Mouse (Mus musculus) layer of hippocampus, postnatal 14 days (tissue): ENCODE data around the gene Map3k1. TPM values are rescaled to one million over a fixed set of nuclear protein-coding genes. Genes with fewer than 3 reads are reported as not detected.

ENCODE experiments used
- DNase-seq, 2 experiments: peaks; one replicate each; pipeline ENCODE4 v3.0.0; 2021 to 2022; ENCODE audit warnings: low spot score in 2 of 2, mixed read lengths in 1 of 2
- total RNA-seq, 2 experiments: library from RNA; stranded (reverse); gene quantifications; 2 replicates each; pipeline ENCODE4 v1.2.3; 2021

The Map3k1 gene
- total RNA-seq, 2 experiments from 2014 or later = 17.7 to 18.2 TPM

DNA sequence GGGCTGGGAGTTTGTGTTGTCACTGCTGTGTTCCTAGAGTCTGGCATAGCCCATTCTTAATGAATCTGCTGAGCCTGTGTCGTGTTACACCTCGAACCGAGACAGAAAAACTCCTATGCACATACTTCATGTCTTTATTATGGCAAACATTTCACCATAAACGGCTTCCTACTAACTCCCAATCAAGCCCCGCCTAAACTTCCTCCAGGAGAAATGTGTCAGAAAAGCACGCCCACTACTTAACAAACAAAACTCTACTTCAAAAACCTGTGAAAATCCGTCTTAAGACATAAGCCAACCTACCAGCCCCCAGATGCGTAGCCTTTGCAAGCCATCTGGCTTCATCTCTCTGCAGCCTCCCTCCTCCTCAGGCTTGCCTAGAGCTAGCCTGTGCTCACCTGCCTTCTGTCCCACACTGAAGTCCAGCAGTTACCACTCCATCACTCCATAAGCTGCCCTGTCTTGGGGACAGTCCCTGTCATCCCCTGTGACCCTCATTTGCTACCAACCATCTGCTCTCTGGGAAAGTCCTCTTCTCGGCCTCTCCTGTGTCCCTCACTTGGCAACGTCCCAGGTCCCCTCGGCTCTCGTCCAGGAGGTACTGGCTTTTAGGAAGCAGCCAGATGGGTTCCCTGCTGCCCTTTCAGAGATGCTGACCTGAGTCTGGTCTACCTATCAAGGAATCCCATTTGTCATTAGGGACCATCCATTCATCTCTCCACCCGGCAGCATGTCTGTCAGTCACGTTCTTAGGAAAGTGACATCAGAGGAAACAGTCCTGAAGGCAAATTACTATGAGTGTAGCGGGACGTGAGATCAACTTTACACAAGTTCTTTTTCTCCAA, 16.4 kb downstream of the Map3k1 start:
- no peak for DNase-seq

DNA sequence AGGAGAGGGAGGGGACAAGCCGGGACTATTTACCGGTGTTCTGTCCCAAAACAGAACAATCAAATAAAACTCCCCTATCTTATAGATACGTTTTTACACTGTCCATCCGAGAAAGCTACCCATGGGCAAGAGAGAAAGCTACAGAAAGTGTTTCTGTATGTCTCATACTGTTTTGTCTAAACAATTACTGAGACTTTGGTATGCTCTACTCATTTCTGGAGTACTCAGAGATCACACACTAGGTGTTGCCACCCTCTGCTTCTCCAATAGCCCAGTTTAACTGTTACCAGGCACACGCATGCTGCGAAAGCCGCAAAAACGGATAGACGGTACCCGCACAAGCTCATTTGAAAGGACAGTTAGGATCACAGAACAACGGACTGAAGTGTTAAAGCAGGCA, 17.2 kb downstream of the Map3k1 start:
- no peak for DNase-seq

DNA sequence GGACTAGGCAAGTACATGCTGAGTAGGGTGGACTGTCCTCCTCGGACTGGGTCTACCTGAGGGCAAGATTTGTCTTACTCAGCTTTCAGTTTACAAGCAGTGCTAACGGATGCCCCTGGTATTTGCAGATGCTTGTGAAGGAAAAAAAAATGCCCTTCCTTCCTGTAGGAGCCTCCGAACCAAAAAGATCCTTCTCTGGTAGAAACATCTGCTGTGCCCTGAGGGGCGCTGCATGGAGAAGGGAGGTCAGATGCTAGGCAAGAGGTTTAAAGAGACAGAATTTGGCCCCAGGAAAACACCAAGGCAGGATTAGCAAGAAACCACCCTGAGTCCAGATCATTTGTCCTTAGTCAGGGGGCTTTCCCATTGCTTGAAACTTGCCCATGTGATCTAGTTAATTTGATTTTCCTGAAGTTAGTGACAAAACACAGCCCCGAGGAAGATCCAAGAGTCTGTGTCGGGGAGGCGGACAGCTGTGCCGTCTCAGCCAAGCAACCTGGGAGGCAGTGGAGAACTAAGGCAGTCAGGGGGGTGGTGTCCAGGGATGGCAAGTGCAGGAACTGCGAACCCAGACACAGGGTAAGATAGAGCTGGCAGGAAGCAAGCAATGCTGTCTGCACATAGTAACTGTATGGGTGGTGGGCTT, 19.2 kb downstream of the Map3k1 start:
- no peak for DNase-seq

DNA sequence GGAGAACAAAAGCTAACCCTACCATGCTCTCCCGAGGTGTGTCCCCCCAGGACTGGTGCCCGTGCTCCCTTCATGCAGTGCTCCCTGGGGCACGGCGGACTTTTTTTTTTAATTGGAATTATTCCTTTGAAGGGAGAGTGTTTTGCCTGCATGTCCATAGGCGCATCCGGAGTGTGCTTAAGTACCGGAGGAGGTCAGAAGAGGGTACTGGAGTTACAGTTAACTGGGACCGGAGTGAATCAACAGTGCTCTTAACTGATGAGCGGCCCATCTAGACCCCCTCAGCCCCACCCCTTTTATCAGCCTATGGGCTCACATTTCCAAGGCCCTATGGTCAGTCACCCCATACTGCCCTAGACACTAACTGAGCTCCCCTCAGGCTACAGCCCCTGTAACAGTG, 19.9 kb downstream of the Map3k1 start:
- DNase-seq = no peak

DNA sequence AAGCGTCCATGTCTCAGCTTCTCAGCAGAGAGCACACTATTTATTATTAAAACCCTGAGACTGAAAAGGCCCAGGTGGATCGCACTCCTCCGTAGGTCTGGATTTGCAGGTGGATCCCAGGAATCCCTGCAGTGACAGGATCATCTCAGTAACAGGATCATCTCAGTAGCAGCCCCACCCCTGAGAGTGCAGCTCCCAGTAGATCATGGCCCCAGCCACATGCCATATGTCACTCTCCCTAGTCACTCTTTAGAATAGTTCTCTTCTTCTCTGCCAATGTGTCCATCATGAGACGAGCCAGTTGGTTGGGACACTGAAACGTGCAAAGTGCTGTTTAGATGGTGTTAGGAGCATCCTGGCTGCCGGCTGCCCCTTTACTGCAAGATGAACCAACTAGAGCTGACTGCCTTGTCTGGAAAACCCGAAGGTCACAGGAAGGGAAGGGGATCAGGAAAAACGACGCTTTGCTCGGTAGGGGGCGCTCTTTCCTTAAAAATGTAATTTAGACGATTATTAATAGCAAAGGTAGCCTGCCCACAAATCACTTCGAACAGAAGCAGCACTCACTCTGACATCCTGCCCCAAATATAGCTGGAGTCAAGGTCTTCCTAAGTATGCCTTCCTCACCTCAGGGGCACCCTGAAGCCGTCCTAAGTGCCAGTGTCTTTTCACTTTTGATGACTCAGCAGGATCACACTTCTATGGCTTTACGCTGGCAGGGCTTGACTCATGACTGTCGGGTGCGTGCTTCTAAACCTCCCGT, 20.8 kb downstream of the Map3k1 start:
- DNase-seq = peak; percentile 74 to 83

DNA sequence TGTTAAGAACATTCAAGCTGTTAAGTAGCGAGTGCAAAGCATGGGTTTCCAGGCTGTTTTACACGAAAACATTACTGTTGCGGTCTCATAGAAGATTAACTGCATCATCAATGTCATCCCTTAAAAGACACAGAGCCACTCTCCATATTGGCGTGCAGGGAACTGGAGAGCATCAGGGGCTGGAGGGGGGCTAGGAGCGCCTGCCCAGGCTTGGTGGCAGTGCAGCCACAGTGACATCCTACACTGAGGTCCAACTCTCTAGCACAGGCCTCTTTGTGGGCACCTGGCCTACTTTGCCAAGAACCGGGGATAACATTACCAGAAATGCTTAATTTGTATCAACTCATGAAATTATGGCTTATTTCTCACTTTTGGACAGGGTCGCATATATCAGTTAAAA, 22.2 kb downstream of the Map3k1 start:
- DNase-seq = no peak

DNA sequence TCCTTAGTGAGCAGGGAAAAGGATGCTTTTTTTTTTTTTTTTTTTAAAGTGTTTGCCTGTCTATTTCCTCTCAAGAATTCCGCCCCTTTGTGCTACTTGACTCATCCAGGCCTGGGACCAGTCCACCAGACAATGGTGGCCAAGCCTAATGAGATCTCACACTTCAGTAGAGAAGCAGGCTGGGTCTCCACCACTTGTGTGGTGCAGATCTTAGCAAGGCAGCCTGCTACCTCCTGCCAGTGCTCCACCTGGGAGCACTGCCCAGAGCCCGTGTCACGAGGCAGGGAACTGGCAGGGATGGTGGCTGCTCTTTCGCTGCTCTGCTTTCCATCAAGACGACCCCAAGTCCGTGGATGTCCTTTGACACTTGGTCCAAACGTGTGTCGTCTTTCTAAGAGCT, 25.3 kb downstream of the Map3k1 start:
- DNase-seq = no peak

DNA sequence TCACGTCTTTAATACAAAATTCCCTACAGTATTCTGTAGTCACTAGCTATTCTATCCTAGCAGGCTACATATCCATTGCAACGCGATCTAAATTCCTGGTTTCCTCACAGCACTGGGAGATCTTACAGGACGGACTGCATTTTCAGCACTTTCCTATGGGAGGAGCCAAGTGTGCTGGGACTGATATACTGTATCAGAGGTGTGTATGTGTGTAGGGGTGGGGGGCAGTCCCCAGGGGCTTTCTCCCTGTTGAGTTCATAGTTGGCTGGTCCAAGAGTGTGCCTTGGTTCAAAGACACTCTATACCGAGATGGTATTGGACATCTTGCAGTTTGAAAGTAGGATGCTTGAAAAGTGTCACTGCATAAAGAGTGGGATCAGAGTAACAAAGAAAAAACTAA, 29.3 kb downstream of the Map3k1 start:
- no peak for DNase-seq

DNA sequence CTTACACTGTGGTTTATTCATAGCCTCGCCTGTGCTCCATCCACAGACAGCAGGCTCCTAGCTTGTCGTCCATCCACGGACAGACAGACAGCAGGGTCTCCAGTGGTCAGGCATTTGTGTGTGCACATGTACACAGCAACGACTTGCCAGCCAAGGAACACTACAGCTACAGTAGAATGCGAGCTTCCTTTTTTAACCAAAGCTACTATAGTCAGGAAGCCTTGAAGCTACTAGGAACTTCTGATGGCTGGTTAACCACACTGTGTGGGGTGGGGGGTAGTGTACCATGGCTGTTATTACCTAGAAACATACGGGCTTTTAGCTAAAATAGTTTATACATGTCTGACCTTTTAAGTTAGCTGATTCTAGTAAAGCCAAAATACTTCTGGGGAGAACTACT, 30.2 kb downstream of the Map3k1 start:
- DNase-seq = no peak

DNA sequence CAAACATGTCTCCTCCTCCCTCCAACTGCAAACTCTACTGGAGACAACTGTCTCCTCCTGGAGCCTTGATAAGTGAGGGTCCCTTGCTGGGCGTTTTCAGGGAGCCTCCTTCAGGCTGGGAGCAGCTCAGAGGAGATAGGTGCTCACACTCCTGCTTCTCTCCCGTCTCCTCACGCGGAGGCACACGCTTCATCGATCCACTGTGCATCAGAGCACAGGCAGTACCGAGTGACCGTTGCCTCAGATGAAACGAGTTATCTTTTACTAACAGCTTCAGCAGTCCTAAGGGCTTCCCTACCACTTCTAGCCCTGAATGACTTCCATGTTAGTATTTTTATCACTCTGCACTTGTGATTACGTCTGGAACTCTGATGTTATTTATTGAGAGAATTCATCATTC, 30.9 kb downstream of the Map3k1 start:
- no peak for DNase-seq

DNA sequence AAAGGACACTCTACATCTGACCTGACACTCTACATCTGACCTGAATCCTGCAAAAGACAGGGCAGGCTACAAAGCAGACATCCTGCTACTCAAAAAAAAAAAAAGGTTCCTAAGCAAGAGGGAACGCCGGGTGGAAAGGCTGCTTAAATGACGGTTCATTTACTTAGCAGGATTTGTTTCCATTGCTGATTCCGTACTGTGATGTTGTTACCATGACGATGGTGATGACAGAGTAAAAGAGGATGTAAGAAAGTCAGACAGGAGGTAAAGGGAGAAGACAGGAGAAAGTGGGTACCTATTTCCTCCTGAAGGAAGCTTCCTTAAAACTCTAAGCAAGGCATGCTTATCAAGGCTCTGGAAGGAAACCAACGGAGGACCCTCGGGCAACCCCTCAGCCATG, 31.6 kb downstream of the Map3k1 start:
- DNase-seq = no peak

DNA sequence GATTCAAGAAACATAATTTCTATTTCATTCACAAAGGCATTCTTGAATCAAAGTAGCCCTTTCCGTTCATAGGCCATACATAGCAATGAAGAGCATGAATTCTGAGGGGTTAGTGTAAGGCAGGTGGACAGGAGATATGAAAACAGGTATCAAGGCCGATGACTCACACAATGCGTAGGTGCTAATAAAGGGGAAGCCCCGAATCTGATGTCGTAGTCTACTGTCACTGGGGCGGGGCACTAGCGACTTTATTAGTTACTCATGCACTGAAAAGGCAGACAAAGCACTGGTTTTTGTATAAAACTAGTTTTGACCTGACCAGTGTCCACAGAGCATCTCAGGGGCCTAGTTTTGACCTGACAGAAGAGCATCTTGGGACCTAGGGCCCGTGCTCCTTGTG, 36.7 kb downstream of the Map3k1 start:
- DNase-seq = no peak

DNA sequence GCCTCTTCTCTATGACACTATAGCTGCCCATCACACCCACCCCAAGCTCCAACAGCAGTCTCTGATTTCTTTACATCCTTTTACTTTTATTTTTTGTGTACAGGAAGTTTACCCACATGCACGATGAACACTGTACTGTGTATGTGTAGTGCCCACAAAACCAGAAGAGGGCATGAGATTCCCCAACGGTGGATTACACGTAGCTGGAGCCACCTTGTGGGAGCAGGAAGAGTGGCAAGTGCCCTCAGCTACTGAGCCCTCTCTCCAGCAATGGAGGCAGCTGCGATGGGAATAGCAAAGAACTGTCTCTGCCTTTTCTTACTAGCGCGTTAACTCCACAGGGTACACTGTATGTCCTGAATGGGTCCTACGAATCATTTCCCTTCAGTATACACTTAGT, 37.6 kb downstream of the Map3k1 start:
- DNase-seq = peak; percentile 46 to 75

DNA sequence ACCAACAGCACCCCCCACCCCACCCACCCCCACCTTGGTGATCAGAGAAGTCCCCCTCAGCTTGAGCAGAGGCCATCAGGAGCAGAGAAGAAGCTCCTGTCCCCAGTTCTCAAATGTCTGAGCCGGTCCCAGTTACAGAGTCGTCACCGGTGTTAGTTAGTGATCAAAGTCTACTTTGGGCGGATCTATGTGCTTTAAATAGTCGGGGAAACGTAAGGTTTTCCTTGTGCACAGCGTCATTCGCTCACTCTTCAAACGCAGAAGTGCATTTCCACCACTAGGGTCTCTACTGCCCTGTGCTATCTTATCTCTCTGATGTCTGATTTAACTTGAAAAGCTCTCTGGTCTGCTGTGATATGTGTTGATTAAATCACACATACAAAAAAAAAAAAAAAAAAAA, 38.0 kb downstream of the Map3k1 start:
- no peak for DNase-seq

DNA sequence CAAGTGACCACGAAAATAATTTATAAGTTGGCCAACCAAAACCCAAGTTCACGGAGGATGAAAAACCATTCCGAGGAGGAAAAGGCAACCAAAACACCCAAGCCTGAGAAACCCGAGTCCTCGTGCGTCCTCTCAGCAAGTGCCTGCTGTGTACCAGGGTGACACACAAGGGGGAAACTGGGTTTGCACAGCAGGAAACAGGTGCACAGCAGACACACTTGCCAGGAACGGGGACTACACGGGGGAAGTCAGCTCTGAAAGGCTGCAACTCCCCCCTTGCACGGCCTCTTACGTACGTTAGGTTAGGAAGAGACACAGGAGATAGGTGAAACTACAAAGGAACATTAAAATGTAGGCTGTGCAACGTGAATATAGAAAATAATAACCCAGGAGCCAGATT, 46.3 kb downstream of the Map3k1 start:
- DNase-seq = no peak

DNA sequence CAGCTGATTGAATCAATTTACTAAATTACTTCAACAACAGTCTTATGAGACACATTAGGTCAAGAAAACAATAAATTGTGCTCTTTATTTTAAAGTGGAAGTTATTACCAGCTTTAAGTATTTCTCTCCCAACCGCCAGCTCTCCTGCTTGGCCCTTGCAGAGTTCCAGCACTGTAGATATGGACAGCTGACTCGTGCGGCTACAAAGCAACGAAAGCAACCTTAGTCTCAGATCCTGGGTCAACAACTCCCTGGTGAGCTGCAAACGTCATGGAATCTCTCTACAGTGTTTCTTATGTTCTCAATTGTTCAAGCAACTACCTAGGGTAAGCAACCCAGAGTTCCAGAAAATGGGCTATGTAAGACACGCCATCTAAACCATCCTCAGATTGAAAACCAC, 51.8 kb downstream of the Map3k1 start:
- no peak for DNase-seq

DNA sequence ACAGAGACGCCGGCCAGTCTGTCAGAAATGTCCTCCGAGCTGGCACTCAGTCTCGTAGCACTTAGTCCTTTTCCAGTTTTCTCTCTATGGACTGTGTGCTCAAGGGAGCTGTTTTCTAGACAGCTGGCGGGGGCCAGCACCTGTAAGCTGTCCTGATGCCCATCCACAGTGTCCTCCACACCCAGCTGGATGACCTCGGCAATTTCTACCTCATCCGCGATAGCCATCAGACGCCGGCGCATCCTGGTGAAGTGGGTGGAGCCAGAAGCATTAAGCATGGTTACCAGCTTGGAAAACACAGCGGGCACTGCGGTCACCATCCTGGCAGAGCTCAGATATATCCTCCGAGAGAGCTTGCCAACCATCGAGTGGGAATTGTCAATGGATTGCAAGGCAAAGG, 52.9 kb downstream of the Map3k1 start:
- no peak for DNase-seq

DNA sequence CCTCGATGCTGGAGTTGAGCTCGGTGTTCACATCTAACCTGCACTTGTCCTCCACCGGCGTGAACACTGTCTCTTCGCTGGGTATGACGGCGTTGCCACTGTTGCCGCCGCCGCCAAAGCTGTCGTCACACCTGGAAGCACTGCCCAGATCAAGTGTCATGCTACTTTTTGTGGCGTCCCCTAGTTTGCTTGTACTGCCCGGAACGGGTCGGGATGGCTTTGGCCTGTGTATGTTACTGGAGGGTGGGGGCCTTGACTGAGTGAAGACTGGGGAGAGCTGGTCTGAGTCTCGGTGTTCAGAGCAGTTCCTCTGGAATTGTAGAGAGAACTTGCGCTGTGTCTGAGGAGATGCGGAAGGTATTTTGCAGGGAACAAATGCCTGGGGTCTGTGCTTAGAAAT, 53.4 kb downstream of the Map3k1 start:
- DNase-seq = no peak

DNA sequence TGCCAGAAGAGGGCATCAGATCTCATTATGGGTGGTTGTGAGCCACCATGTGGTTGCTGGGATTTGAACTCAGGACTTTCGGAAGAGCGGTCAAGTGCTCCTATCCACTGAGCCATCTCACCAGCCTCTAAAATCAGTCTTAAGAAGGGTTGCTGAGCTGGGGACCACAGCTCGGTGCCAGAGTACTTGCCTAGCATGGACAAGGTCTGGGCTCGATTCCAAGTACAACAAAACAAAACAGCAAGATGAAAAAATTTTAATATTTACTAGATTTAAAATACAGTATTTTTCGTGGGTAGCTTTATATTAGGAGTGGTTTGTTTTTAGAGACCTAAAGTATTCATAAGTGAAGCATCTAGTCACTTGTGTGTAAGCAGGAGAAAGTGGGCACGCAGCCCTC, 55.5 kb downstream of the Map3k1 start:
- no peak for DNase-seq

DNA sequence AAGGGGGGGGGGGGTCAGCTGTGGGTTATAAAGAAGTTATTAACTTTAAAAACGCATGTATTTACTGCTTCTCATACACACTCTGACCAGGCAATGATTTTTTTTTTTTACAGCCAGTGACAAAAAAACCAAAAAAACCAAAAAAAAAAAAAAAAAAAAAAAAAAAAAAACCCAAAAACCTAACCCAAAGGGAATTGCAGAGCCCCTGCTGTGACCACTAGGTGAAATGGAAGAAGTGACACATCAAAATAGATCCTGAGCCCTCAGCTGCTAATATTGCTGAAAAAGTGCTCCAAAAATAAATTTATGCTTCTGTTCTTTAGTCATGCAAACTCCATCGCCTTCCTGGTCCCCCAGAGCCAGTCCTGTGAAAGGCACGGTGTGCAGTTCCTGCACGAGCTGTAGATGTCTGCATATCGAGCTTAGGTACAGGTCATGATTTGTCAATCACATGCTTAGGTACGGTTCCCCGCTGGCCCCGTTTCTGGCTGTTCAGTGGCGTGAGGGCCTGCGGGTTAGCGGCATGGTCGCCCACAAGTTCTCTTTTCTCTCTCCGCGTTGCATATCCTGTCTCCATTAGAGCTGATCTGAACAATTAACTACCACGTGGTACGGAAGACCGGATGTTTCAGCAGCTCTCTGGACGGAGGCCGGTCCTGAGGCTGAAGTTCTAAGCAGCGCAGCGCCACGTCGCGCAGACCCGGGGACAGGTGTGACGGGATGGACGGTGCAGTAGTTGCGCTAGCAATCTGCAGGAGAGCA, 60.3 kb downstream of the Map3k1 start:
- no peak for DNase-seq

DNA sequence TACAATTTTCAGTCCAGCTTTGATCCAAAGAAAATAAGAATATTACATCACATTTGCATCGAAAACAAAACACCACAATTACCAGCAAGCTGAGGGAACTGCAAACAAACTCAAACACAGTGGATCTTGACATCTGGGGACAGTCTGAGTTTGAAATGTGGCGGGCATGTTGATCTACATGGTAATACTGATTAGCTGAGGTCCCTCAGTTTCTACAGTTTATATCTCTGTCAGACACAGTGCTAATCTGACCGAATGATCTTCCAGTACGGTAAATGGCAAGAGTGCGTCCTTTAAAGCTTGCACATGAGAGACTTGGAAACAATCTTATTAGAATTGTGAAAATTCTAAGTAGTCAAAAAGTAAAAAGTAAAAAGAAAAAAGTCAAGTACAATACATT, 62.0 kb downstream of the Map3k1 start:
- no peak for DNase-seq

DNA sequence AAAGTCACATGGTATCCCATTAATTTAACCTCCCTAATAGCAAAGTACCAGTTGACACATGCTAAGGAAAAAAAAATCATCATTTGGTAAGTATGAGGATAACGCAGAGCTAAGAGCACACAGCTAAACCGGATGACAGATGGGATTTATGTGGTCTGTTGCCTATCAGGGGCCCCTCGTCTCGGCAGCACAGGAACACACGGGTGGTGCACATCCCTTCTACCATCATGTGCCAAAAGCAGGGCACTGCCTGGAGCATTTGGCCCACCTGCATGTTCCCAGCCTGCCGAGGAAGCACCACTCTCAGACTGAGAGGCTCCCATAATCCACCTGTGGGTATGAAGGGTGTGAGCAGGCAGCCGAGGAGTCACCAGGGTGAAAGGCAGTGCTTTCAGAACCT, 63.6 kb downstream of the Map3k1 start:
- no peak for DNase-seq
